Mouse (Mus musculus) kidney, adult 11 months (tissue): Measurements from ENCODE around the gene Tada1.

ENCODE experiments used
- DNase-seq: peaks from one replicate; pipeline ENCODE4 v3.0.0; 2022

The Tada1 gene

GRCm38 (mm10) chr1:166385431-166385830 lies 6.5 kb downstream of the Tada1 start:
- no peak for DNase-seq

GRCm38 (mm10) chr1:166388511-166388910 lies 9.6 kb downstream of the Tada1 start:
- DNase-seq: no peak

- no peak for DNase-seq
These were observed 10.7 kb downstream of the Tada1 start for GRCm38 (mm10) chr1:166389406-166390125.

GRCm38 (mm10) chr1:166391671-166392070 lies 12.8 kb downstream of the Tada1 start:
- DNase-seq: no peak

- no peak for DNase-seq
These were observed 15.9 kb downstream of the Tada1 start for GRCm38 (mm10) chr1:166394770-166395169.

GRCm38 (mm10) chr1:166395661-166396060 lies 16.8 kb downstream of the Tada1 start:
- DNase-seq: no peak

- no peak for DNase-seq
These were observed 17.5 kb downstream of the Tada1 start for GRCm38 (mm10) chr1:166396381-166396780.

GRCm38 (mm10) chr1:166401455-166401854 lies 22.6 kb downstream of the Tada1 start:
- DNase-seq: peak; percentile 37

- DNase-seq: no peak
These were observed 23.1 kb downstream of the Tada1 start for GRCm38 (mm10) chr1:166402003-166402402.

- DNase-seq: no peak
These were observed 24.9 kb downstream of the Tada1 start for GRCm38 (mm10) chr1:166403846-166404245.

- peak; percentile 33 for DNase-seq
These were observed 30.3 kb downstream of the Tada1 start for GRCm38 (mm10) chr1:166409177-166409700.

GRCm38 (mm10) chr1:166409701-166410220 lies 30.9 kb downstream of the Tada1 start, which contains the start of gene Pogk:
TSS of gene Pogk (minus strand) at chr1:166409863.
- DNase-seq: peak; percentile 40

GRCm38 (mm10) chr1:166411541-166411940 lies 32.6 kb downstream of the Tada1 start:
- no peak for DNase-seq

GRCm38 (mm10) chr1:166412266-166412665 lies 33.4 kb downstream of the Tada1 start:
- no peak for DNase-seq

GRCm38 (mm10) chr1:166429053-166429452 lies 50.2 kb downstream of the Tada1 start:
- no peak for DNase-seq

GRCm38 (mm10) chr1:166429809-166430431 lies 51.0 kb downstream of the Tada1 start:
- DNase-seq: no peak

- no peak for DNase-seq
These were observed 60.5 kb downstream of the Tada1 start for GRCm38 (mm10) chr1:166439426-166439825.

- no peak for DNase-seq
These were observed 63.1 kb downstream of the Tada1 start for GRCm38 (mm10) chr1:166441992-166442391.
